Mouse (Mus musculus) heart, postnatal 0 days (tissue): ENCODE measurements around the gene Clec11a.

Source experiments
- CTCF ChIP-seq: IDR thresholded peaks from 2 replicates; pipeline ENCODE4 v1.5.1; 2016; ENCODE audit warnings: antibody characterized with exemption, control low read depth, low read depth
- EP300 ChIP-seq: IDR thresholded peaks from 2 replicates; pipeline ENCODE4 v1.6.1; 2016; ENCODE audit warnings: antibody characterized with exemption, low read depth

GRCm38 (mm10) chr7:44303346-44304340 is 3.1 kb downstream of the Clec11a start:
- no peak for TF ChIP-seq EP300
- no peak for TF ChIP-seq CTCF
